Mouse (Mus musculus) right cerebral cortex, postnatal 14 days (tissue): ENCODE measurements around the gene Pax6.

ENCODE experiments used
- DNase-seq: peaks from one replicate; pipeline ENCODE4 v3.0.0; 2022

Gene Pax6

GRCm38 (mm10) chr2:105671798-105672595, 3.3 kb downstream of the Pax6 start:
- DNase-seq = no peak

GRCm38 (mm10) chr2:105672596-105672960, 3.9 kb downstream of the Pax6 start:
- no peak for DNase-seq

GRCm38 (mm10) chr2:105673054-105673453, 4.4 kb downstream of the Pax6 start:
- DNase-seq = no peak

- DNase-seq = no peak
Observed at GRCm38 (mm10) chr2:105673631-105674060, 4.9 kb downstream of the Pax6 start.

- no peak for DNase-seq
Observed at GRCm38 (mm10) chr2:105674061-105674874, 5.6 kb downstream of the Pax6 start.

GRCm38 (mm10) chr2:105674875-105675729, 6.4 kb downstream of the Pax6 start:
- DNase-seq = peak; percentile 73

- DNase-seq = no peak
Observed at GRCm38 (mm10) chr2:105675730-105676079, 7.0 kb downstream of the Pax6 start.

- DNase-seq = no peak
Observed at GRCm38 (mm10) chr2:105676080-105676908, 7.6 kb downstream of the Pax6 start.

- DNase-seq = no peak
Observed at GRCm38 (mm10) chr2:105676909-105677433, 8.3 kb downstream of the Pax6 start.

GRCm38 (mm10) chr2:105677434-105678105, 8.9 kb downstream of the Pax6 start:
- no peak for DNase-seq

GRCm38 (mm10) chr2:105678306-105678705, 9.6 kb downstream of the Pax6 start:
- DNase-seq = no peak

GRCm38 (mm10) chr2:105678880-105679321, 10.2 kb downstream of the Pax6 start:
- DNase-seq = no peak

GRCm38 (mm10) chr2:105679331-105679730, 10.6 kb downstream of the Pax6 start:
- DNase-seq = no peak

GRCm38 (mm10) chr2:105680146-105680998, 11.7 kb downstream of the Pax6 start:
- DNase-seq = no peak

GRCm38 (mm10) chr2:105680999-105681710, 12.5 kb downstream of the Pax6 start:
- no peak for DNase-seq

- no peak for DNase-seq
Observed at GRCm38 (mm10) chr2:105682011-105682501, 13.4 kb downstream of the Pax6 start.

- DNase-seq = no peak
Observed at GRCm38 (mm10) chr2:105682634-105683351, 14.1 kb downstream of the Pax6 start.

GRCm38 (mm10) chr2:105683771-105684410, 15.2 kb downstream of the Pax6 start:
- DNase-seq = no peak
